Mouse (Mus musculus) neural tube, embryonic 15.5 days (tissue): ENCODE measurements around the gene Sppl2b. TPM values are rescaled to one million over a fixed set of nuclear protein-coding genes. Genes with fewer than 3 reads are reported as not detected.
A peak's percentile ranks its signal among the peaks of the same experiment; 100 is the strongest.

Source experiments
- ATAC-seq: fragments of 200-750 bp; cut with Nextera tagmentation; 2 replicates; pipeline ENCODE4 v1.8.0; 2017; ENCODE audit warnings: mild to moderate bottlenecking, moderate TSS enrichment, moderate library complexity; ENCODE audit not compliant: low FRiP score
- H3K27ac ChIP-seq: fragments of 300-500 bp; sonication (generic); replicated peaks from 2 replicates; pipeline ENCODE4 v1.5.1; 2015; ENCODE audit warnings: mild to moderate bottlenecking, inconsistent platforms
- H3K27me3 ChIP-seq: fragments of 300-500 bp; sonication (generic); replicated peaks from 2 replicates; pipeline ENCODE4 v1.6.1; 2015; ENCODE audit warnings: inconsistent platforms
- H3K36me3 ChIP-seq: fragments of 300-500 bp; sonication (generic); 2 replicates; pipeline ENCODE4 v1.6.1; 2015; ENCODE audit warnings: inconsistent platforms
- H3K4me1 ChIP-seq: fragments of 300-500 bp; sonication (generic); 2 replicates; pipeline ENCODE4 v1.6.1; 2015; ENCODE audit warnings: inconsistent platforms
- H3K4me2 ChIP-seq: fragments of 300-500 bp; sonication (generic); 2 replicates; pipeline ENCODE4 v1.6.1; 2015; ENCODE audit warnings: inconsistent platforms, mild to moderate bottlenecking, moderate library complexity
- H3K4me3 ChIP-seq: fragments of 300-500 bp; sonication (generic); replicated peaks from 2 replicates; pipeline ENCODE4 v1.5.1; 2015; ENCODE audit warnings: mild to moderate bottlenecking, inconsistent platforms
- H3K9ac ChIP-seq: fragments of 300-500 bp; sonication (generic); replicated peaks from 2 replicates; pipeline ENCODE4 v1.6.1; 2015; ENCODE audit warnings: mild to moderate bottlenecking, inconsistent platforms
- H3K9me3 ChIP-seq: fragments of 300-500 bp; sonication (generic); replicated peaks from 2 replicates; pipeline ENCODE4 v1.6.1; 2016; ENCODE audit warnings: inconsistent platforms
- WGBS: fragments of 180-500 bp; shearing (Covaris S2); methylation state at CpG from one replicate; pipeline ENCODE4 v1.1.7; 2015; ENCODE audit warnings: mixed read lengths; 5-methylcytosine and 5-hydroxymethylcytosine counted together
- polyA plus RNA-seq: library from polyadenylated mRNA; unstranded; fragments of >200 nt; fragmentation: Nextera tagmentation; extraction: Ambion mirVana; gene quantifications from 2 replicates; pipeline ENCODE4 v1.2.1, GENCODE M21; 2015

The Sppl2b gene
- polyA plus RNA-seq, 1 experiment from 2014 or later = 84.1 TPM

GRCm38 (mm10) chr10:80856908-80857307, 1.8 kb downstream of the Sppl2b start:
- Histone ChIP-seq H3K4me3 (no peak overlapping the region), H3K4me2 (peak overlapping the region; percentile 96), H3K9ac (0 out of 2 replicates have a peak overlapping the region, but pooled peaks have one; percentile 87), H3K4me1 (peaks cover 49% of the 10 kb centered on the region), H3K27ac (peak overlapping the region; percentile 33; the same call in 1 of the 2 replicates), H3K27me3 (no peaks in the 10 kb centered on the region), H3K9me3 (no peaks in the 10 kb centered on the region), H3K36me3 (peaks cover 17% of the 10 kb centered on the region)
- ATAC-seq = no peak
- WGBS = 81% methylated on average over 5 of the region's 5 CpGs

GRCm38 (mm10) chr10:80857386-80857785, 2.3 kb downstream of the Sppl2b start:
- H3K27ac ChIP-seq = peak overlapping the region; percentile 61
- H3K4me2 ChIP-seq = peak overlapping the region; percentile 96
- no peak for ATAC-seq
- H3K4me3 ChIP-seq = no peak overlapping the region
- H3K9ac ChIP-seq = 0 out of 2 replicates have a peak overlapping the region, but pooled peaks have one; percentile 87
- no peaks in the 10 kb centered on the region for H3K9me3 ChIP-seq
- no peaks in the 10 kb centered on the region for H3K27me3 ChIP-seq
- peaks cover 49% of the 10 kb centered on the region for H3K4me1 ChIP-seq
- peaks cover 17% of the 10 kb centered on the region for H3K36me3 ChIP-seq
- WGBS = 31% methylated on average over 8 of the region's 8 CpGs

GRCm38 (mm10) chr10:80857848-80858247, 2.8 kb downstream of the Sppl2b start:
- ATAC-seq = no peak
- WGBS = 65% methylated on average over 3 of the region's 3 CpGs
- H3K27ac ChIP-seq = peak overlapping the region; percentile 61
- H3K27me3 ChIP-seq = no peaks in the 10 kb centered on the region
- no peak overlapping the region for H3K9ac ChIP-seq
- peaks cover 49% of the 10 kb centered on the region for H3K4me1 ChIP-seq
- H3K36me3 ChIP-seq = peaks cover 20% of the 10 kb centered on the region
- peak overlapping the region; percentile 96; the same call in 1 of the 2 replicates for H3K4me2 ChIP-seq
- H3K9me3 ChIP-seq = no peaks in the 10 kb centered on the region
- no peak overlapping the region for H3K4me3 ChIP-seq

GRCm38 (mm10) chr10:80858350-80858935, 3.4 kb downstream of the Sppl2b start:
- Histone ChIP-seq H3K4me1 (peaks cover 45% of the 10 kb centered on the region), H3K4me3 (no peak overlapping the region), H3K9ac (no peak overlapping the region), H3K27me3 (no peaks in the 10 kb centered on the region), H3K36me3 (peaks cover 21% of the 10 kb centered on the region), H3K27ac (0 out of 2 replicates have a peak overlapping the region, but pooled peaks have one; percentile 18), H3K4me2 (peak overlapping the region; percentile 96; the same call in 1 of the 2 replicates), H3K9me3 (no peaks in the 10 kb centered on the region)
- 89% methylated on average over 7 of the region's 7 CpGs for WGBS
- no peak for ATAC-seq

GRCm38 (mm10) chr10:80862305-80862704, 7.2 kb downstream of the Sppl2b start:
- H3K36me3 ChIP-seq = peaks cover 55% of the 10 kb centered on the region
- peaks cover 15% of the 10 kb centered on the region for H3K4me1 ChIP-seq
- H3K4me2 ChIP-seq = no peak overlapping the region
- ATAC-seq = no peak
- no peak overlapping the region for H3K9ac ChIP-seq
- H3K4me3 ChIP-seq = no peak overlapping the region
- no peaks in the 10 kb centered on the region for H3K9me3 ChIP-seq
- H3K27ac ChIP-seq = no peak overlapping the region
- 96% methylated on average over 5 of the region's 5 CpGs for WGBS
- H3K27me3 ChIP-seq = no peaks in the 10 kb centered on the region

GRCm38 (mm10) chr10:80864446-80864845, 9.4 kb downstream of the Sppl2b start:
- no peak for ATAC-seq
- no peaks in the 10 kb centered on the region for H3K9me3 ChIP-seq
- H3K4me3 ChIP-seq = no peak overlapping the region
- no peaks in the 10 kb centered on the region for H3K27me3 ChIP-seq
- H3K9ac ChIP-seq = no peak overlapping the region
- 67% methylated on average over 16 of the region's 16 CpGs for WGBS
- peaks cover 65% of the 10 kb centered on the region for H3K36me3 ChIP-seq
- H3K27ac ChIP-seq = no peak overlapping the region
- no peak overlapping the region for H3K4me2 ChIP-seq
- H3K4me1 ChIP-seq = no peaks in the 10 kb centered on the region

GRCm38 (mm10) chr10:80870993-80871392, 15.9 kb downstream of the Sppl2b start:
- no peak overlapping the region for H3K9ac ChIP-seq
- no peaks in the 10 kb centered on the region for H3K4me1 ChIP-seq
- no peak for ATAC-seq
- no peaks in the 10 kb centered on the region for H3K9me3 ChIP-seq
- no peaks in the 10 kb centered on the region for H3K27me3 ChIP-seq
- peaks cover 21% of the 10 kb centered on the region for H3K36me3 ChIP-seq
- 84% methylated on average over 4 of the region's 6 CpGs for WGBS
- no peak overlapping the region for H3K4me2 ChIP-seq
- H3K27ac ChIP-seq = no peak overlapping the region
- no peak overlapping the region for H3K4me3 ChIP-seq

- Histone ChIP-seq H3K4me3 (no peak within 1 kb of the TSS), H3K27me3 (no peaks in the 10 kb centered on the region), H3K9ac (no peak within 1 kb of the TSS), H3K4me1 (0 out of 2 replicates have a peak, but pooled peaks cover 2% of the 10 kb centered on the region), H3K4me2 (no peak within 1 kb of the TSS), H3K36me3 (peaks cover 15% of the 10 kb centered on the region), H3K9me3 (no peaks in the 10 kb centered on the region), H3K27ac (no peak within 1 kb of the TSS)
- ATAC-seq = no peak
- 36% methylated on average over 9 of the region's 9 CpGs for WGBS
Measured at GRCm38 (mm10) chr10:80871581-80871980, 16.5 kb downstream of the Sppl2b start, which contains the start of gene Tmprss9. TSS of gene Tmprss9 (plus strand) at chr10:80871848.

GRCm38 (mm10) chr10:80874035-80874434, 19.0 kb downstream of the Sppl2b start:
- Histone ChIP-seq H3K9ac (no peak overlapping the region), H3K4me1 (0 out of 2 replicates have a peak, but pooled peaks cover 2% of the 10 kb centered on the region)
- 76% methylated on average over 9 of the region's 9 CpGs for WGBS

GRCm38 (mm10) chr10:80876028-80876427, 21.0 kb downstream of the Sppl2b start:
- ATAC-seq = no peak
- no peak overlapping the region for H3K9ac ChIP-seq
- H3K4me2 ChIP-seq = no peak overlapping the region
- H3K36me3 ChIP-seq = no peaks in the 10 kb centered on the region
- 0 out of 2 replicates have a peak, but pooled peaks cover 2% of the 10 kb centered on the region for H3K4me1 ChIP-seq
- H3K27me3 ChIP-seq = no peaks in the 10 kb centered on the region
- 30% methylated on average over 5 of the region's 5 CpGs for WGBS
- no peaks in the 10 kb centered on the region for H3K9me3 ChIP-seq
- H3K4me3 ChIP-seq = no peak overlapping the region
- no peak overlapping the region for H3K27ac ChIP-seq

More at GRCm38 (mm10) chr10:80874035-80874434, 19.0 kb downstream of the Sppl2b start:
- no peak for ATAC-seq
- Histone ChIP-seq H3K9me3 (no peaks in the 10 kb centered on the region), H3K4me2 (no peak overlapping the region), H3K36me3 (no peaks in the 10 kb centered on the region), H3K27ac (no peak overlapping the region), H3K4me3 (no peak overlapping the region), H3K27me3 (no peaks in the 10 kb centered on the region)

GRCm38 (mm10) chr10:80876594-80876993, 21.5 kb downstream of the Sppl2b start:
- no peaks in the 10 kb centered on the region for H3K36me3 ChIP-seq
- 0 out of 2 replicates have a peak, but pooled peaks cover 2% of the 10 kb centered on the region for H3K4me1 ChIP-seq
- no peaks in the 10 kb centered on the region for H3K9me3 ChIP-seq
- H3K27me3 ChIP-seq = no peaks in the 10 kb centered on the region
- no peak overlapping the region for H3K27ac ChIP-seq
- H3K9ac ChIP-seq = no peak overlapping the region
- no peak overlapping the region for H3K4me3 ChIP-seq
- no peak for ATAC-seq
- no peak overlapping the region for H3K4me2 ChIP-seq
- 26% methylated on average over 3 of the region's 3 CpGs for WGBS

- Histone ChIP-seq H3K9ac (no peak overlapping the region), H3K36me3 (no peaks in the 10 kb centered on the region), H3K4me3 (no peak overlapping the region), H3K27me3 (no peaks in the 10 kb centered on the region), H3K4me1 (0 out of 2 replicates have a peak, but pooled peaks cover 2% of the 10 kb centered on the region), H3K4me2 (no peak overlapping the region), H3K9me3 (no peaks in the 10 kb centered on the region), H3K27ac (no peak overlapping the region)
- 18% methylated on average over 5 of the region's 5 CpGs for WGBS
- no peak for ATAC-seq
Measured at GRCm38 (mm10) chr10:80880131-80880641, 25.1 kb downstream of the Sppl2b start.
